Mouse (Mus musculus): ENCODE data around the gene Itga9.

The Itga9 gene

GRCm38 (mm10) chr9:118722789-118723325, 116.4 kb downstream of the Itga9 start:
- DNase-seq (ENCODE audit: extremely low spot score, low read depth, low spot score), result no peak

GRCm38 (mm10) chr9:118725128-118725527, 118.6 kb downstream of the Itga9 start:
- DNase-seq (ENCODE audit: extremely low spot score, low read depth, low spot score), result no peak

- DNase-seq (ENCODE audit: extremely low spot score, low read depth, low spot score), result no peak
Measured at GRCm38 (mm10) chr9:118726550-118726949, 120.1 kb downstream of the Itga9 start.

GRCm38 (mm10) chr9:118728296-118728695, 121.8 kb downstream of the Itga9 start:
- DNase-seq (ENCODE audit: extremely low spot score, low read depth, low spot score), result no peak

- DNase-seq (ENCODE audit: extremely low spot score, low read depth, low spot score), result no peak
Measured at GRCm38 (mm10) chr9:118728987-118729386, 122.5 kb downstream of the Itga9 start.

GRCm38 (mm10) chr9:118730172-118730571, 123.7 kb downstream of the Itga9 start:
- DNase-seq (ENCODE audit: extremely low spot score, low read depth, low spot score), result no peak

GRCm38 (mm10) chr9:118730871-118731390, 124.4 kb downstream of the Itga9 start:
- no peak for DNase-seq (ENCODE audit: extremely low spot score, low read depth, low spot score)

- DNase-seq (ENCODE audit: extremely low spot score, low read depth, low spot score), result no peak
Measured at GRCm38 (mm10) chr9:118731650-118732049, 125.2 kb downstream of the Itga9 start.

GRCm38 (mm10) chr9:118733601-118734000, 127.1 kb downstream of the Itga9 start:
- DNase-seq (ENCODE audit: extremely low spot score, low read depth, low spot score), result no peak

- DNase-seq (ENCODE audit: extremely low spot score, low read depth, low spot score), result no peak
Measured at GRCm38 (mm10) chr9:118737124-118737523, 130.6 kb downstream of the Itga9 start.

- DNase-seq (ENCODE audit: extremely low spot score, low read depth, low spot score), result no peak
Measured at GRCm38 (mm10) chr9:118737601-118738137, 131.2 kb downstream of the Itga9 start.

- DNase-seq (ENCODE audit: extremely low spot score, low read depth, low spot score), result no peak
Measured at GRCm38 (mm10) chr9:118738311-118738710, 131.8 kb downstream of the Itga9 start.

- no peak for DNase-seq (ENCODE audit: extremely low spot score, low read depth, low spot score)
Measured at GRCm38 (mm10) chr9:118739071-118739470, 132.6 kb downstream of the Itga9 start.

GRCm38 (mm10) chr9:118739659-118740058, 133.2 kb downstream of the Itga9 start:
- DNase-seq (ENCODE audit: extremely low spot score, low read depth, low spot score), result no peak

- DNase-seq (ENCODE audit: extremely low spot score, low read depth, low spot score), result no peak
Measured at GRCm38 (mm10) chr9:118741268-118741667, 134.8 kb downstream of the Itga9 start.

- no peak for DNase-seq (ENCODE audit: extremely low spot score, low read depth, low spot score)
Measured at GRCm38 (mm10) chr9:118749335-118749949, 143.0 kb downstream of the Itga9 start.

- no peak for DNase-seq (ENCODE audit: extremely low spot score, low read depth, low spot score)
Measured at GRCm38 (mm10) chr9:118750828-118751227, 144.3 kb downstream of the Itga9 start.

- DNase-seq (ENCODE audit: extremely low spot score, low read depth, low spot score), result no peak
Measured at GRCm38 (mm10) chr9:118752376-118752775, 145.9 kb downstream of the Itga9 start.

- DNase-seq (ENCODE audit: extremely low spot score, low read depth, low spot score), result no peak
Measured at GRCm38 (mm10) chr9:118759462-118759861, 153.0 kb downstream of the Itga9 start.

- no peak for DNase-seq (ENCODE audit: extremely low spot score, low read depth, low spot score)
Measured at GRCm38 (mm10) chr9:118761953-118762590, 155.6 kb downstream of the Itga9 start.

- no peak for DNase-seq (ENCODE audit: extremely low spot score, low read depth, low spot score)
Measured at GRCm38 (mm10) chr9:118762759-118763158, 156.3 kb downstream of the Itga9 start.

- no peak for DNase-seq (ENCODE audit: extremely low spot score, low read depth, low spot score)
Measured at GRCm38 (mm10) chr9:118763203-118763602, 156.7 kb downstream of the Itga9 start.
